Mouse (Mus musculus) retina, postnatal 1 day (tissue): ENCODE measurements at regions not wholly inside any gene's neighbourhood (a gene's known extent, or its start where the extent isn't known, plus 50 kb on each side); places are given as distances from the start of the nearest gene placed in this dataset.

Source experiments
- DNase-seq: peaks from one replicate; pipeline ENCODE4 v3.0.0-alpha.2; 2012

DNA sequence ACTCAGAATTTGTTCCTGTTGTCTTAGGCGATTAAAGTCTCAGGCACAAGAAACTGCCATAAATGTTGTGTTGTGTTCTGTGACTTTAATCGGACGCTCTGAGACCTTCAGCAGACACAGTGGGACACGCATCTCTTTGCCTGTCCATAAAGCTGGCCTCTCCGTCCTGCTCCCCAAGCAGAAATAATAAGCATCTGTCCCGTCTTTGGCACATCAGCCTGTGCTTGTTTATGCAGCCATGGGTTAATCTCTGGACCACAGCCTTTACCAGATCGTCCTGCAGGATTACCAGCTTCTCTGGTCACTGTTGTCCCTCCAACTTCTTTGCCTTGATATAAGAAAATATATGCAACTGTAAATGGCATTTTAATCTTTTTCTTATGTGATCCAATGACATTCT lies 87.7 kb upstream of the Ret start:
- no peak for DNase-seq

- no peak for DNase-seq
These were observed 86.5 kb upstream of the Ret start for GRCm38 (mm10) chr6:118283949-118284568.

DNA sequence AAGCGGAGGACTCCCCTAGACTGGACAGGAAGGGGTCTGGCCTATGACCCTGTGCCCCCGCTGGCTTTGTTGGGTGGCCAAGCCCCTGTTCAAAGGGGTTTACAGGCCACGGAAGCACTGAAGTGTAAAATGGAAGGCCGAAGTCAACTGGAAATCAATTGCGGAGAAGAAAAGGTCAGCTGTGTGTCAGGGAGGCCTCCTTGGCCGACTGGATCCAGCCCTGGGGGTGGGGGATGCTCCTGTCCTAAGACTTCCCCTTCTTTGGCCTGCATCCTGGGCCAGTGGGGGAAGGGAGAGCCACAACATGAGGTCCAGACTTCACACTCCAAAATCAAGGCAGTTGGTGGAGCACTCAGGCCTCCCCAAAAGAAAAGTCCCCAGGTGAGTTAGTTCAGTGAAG lies 66.4 kb upstream of the Ret start:
- peak; percentile 10 for DNase-seq

DNA sequence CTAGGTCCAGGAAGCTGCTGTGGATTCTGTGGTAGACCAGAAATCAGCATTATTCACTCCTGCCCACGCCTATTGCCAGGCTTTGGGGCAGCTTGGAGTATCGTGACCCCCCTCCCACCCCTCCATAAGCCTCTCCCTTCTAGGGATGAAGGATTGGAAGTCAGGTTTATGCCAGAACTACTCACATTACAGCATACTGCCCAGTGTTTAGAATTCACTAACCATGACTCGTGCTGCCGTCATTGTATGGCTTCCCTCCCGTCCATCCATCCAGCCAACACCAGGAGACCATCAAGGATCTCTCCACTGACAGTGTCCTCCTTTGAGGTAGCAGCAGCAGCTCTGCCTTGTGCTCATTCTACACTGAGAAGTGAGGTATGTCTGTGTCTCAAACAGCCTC lies 62.4 kb upstream of the Ret start:
- no peak for DNase-seq

DNA sequence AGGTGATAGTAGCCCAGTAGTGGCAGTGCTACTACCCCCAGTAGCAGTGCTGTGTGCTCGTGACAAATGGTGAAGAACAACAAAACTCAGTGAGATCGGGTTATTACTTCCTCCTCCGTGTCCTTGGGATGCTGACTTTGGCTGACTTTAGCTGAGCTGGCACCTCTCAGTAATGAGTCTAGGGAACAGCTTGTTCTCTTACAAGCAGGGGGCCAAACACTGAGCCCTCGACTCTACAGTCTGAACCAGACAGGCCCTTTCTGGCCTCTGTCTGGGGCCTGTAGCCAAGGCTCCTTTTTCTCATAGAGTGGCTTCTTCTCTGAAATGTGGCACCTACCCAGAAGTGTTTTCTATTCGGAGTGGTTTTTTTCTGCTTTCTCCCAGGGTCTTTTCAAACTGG lies 57.4 kb upstream of the Ret start:
- no peak for DNase-seq

- DNase-seq, result no peak
These were observed 55.2 kb upstream of the Ret start for GRCm38 (mm10) chr6:118252711-118253110.

DNA sequence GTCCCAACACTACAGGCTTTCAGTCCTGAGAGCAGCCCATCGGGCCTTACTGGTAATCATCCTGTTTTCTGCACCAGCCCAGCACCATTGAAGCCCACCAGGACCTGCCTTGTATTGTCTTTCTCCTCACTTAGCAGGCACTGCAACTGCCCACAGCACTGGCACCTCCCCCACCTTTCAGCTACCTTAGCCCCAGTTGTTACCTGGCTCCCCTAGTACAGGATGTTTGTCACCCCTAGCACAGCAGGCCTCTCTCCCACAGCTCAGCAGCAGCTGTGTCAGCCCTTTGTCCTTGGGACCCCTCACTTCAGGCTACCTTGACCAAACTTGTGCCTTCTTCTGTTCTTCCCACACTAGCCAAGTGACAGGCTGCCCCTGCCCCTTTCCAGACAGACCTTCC lies 53.6 kb upstream of the Ret start:
- no peak for DNase-seq

GRCm38 (mm10) chr6:118250006-118250405 lies 52.5 kb upstream of the Ret start:
- DNase-seq, result no peak
